Mouse (Mus musculus) 3134 (cell line): Measurements from ENCODE around the gene Slc25a54.

Source experiments
- DNase-seq: peaks from one replicate; pipeline ENCODE4 v3.0.0-alpha.2; 2011; ENCODE audit warnings: low spot score; ENCODE audit not compliant: insufficient read length; ENCODE audit errors: extremely low read depth

The Slc25a54 gene

DNA sequence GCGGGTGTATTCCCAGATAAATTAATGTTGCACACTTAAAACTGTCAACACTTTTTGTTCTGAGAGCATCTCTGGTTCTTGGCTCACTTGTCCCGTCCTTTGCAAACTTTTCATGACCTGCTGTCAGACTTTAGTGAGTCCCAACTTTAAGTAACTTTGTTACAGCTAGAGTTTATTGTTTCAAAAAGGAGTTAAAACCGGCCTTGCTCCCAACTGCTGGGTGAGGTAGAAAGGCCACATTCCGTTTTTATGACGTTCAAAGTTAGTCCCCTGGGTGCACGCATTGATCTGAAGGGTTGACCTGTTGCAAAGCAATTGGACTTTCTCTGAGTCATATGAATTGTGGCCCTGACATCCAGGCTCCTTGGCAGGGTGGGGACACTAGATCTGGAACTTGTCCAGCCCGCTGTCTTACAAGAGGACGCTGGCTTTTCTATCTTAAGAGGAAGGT lies 43.3 kb downstream of the Slc25a54 start:
- DNase-seq, result peak; percentile 72

DNA sequence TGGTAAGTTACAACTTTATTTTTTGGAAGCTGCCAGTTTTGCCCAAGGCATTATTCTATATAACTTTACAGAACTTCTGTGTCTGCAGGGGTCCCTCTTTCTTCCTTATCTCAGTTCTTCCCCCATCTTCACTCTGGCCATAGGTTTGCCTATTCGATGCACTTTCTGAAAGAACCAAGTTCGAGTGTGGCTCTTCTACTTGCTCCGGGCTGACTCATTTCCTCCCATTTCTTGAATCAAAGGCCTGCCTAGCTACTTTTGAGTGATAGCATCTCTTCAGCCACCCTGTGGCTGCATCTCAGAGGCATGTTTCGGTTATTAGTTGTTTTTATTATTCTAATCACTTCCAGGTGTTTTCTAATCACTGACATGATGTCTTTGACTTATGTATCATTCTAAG lies 43.8 kb downstream of the Slc25a54 start:
- DNase-seq, result no peak

GRCm38 (mm10) chr3:109125531-109125930 lies 45.3 kb downstream of the Slc25a54 start:
- DNase-seq, result no peak

DNA sequence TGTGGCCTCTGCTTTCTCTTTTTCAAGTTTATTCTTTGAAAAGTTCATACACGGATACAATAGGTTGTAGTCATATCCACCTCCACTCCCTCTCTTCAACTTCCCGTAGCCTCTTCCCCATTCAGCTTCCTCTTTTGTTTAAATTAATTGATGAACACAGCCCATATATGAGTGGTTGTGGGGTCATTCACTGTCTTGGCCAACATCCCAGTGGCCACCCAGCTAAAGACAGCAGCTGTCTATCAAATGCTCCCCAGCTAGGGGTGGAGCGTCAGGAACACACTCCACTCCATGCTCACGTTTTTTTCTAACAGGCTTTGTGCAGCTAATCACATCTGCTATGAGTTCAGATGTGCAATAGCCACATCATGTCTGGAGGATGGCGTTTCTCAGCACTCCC lies 49.5 kb downstream of the Slc25a54 start:
- no peak for DNase-seq

DNA sequence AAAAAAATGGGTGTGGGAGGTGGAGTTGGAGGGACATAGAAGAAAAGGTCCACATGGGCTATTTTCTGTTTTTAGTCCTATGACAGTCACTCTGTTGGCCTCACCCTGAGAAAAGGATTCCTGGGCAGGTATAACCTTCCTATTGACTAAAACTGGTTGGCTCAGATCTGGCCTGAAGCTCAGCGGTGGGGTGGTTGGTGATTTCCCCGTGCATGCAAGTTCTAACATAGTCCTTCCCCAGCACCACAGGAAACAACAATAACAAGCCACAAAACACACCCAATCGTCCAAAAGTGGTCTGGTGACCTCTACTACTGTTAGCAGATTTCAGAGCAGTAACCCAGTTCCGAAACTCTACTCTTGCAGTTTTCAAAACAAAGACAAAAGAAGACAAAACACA lies 52.7 kb downstream of the Slc25a54 start:
- no peak for DNase-seq

GRCm38 (mm10) chr3:109134036-109134435 lies 53.8 kb downstream of the Slc25a54 start:
- no peak for DNase-seq

DNA sequence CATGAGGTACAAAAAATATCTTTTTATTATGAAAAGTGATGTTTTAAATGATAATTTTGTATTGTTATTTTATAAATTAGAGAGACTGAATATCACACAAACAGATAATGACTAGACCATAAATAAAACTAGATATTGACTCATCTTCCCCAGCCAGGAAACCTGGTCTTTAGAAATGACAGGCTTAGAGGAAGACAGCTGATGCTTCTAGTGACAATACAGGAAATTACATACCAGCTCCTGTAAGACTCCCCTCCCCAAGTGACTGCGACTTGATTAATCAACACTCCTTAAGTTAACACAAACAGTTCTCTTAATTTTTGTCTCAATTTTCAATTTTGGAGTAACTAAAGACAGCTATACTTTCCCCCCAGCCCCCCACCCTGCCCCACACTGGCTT lies 55.1 kb downstream of the Slc25a54 start:
- DNase-seq, result no peak

DNA sequence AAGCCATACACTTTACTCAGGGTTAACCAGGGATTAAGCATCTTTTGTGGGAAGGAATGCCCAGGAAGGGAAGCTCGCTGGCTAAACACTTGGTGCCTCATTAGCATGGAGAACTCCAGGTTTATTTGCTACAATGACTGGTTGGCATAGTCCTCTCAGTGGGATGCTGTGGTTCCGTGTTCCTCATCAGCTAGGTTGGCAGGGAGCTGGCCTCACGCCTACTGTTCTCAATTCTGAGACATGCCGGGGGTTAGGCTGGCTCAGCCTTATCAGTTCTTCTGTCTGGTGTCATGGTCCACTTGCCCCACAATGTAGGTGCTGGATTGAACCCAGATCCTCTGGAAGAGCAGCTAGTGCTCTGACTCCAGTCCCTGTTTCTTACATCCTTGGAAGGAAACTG lies 72.3 kb downstream of the Slc25a54 start:
- no peak for DNase-seq

GRCm38 (mm10) chr3:109153410-109153809 lies 73.1 kb downstream of the Slc25a54 start:
- DNase-seq, result no peak

GRCm38 (mm10) chr3:109155926-109156669 lies 75.8 kb downstream of the Slc25a54 start:
- DNase-seq, result peak; percentile 61

DNA sequence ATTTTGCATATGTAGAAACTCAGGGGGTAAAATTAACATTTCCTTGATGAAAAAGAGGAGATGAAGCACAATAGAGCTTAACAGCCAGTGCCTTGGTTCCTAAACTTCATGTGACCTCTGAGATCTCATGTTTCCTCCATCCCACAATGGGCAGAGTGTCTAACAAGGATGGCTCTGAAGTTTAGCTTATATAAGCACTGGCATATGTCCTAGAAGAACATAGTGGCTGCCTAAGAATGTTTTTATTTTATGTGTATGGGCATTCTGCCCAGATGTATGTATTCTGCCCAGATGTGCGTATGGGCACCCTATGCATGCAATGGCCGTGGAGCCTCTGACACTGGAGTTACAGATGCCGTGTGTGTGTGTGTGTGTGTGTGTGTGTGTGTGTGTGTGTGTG lies 77.2 kb downstream of the Slc25a54 start:
- DNase-seq, result no peak

DNA sequence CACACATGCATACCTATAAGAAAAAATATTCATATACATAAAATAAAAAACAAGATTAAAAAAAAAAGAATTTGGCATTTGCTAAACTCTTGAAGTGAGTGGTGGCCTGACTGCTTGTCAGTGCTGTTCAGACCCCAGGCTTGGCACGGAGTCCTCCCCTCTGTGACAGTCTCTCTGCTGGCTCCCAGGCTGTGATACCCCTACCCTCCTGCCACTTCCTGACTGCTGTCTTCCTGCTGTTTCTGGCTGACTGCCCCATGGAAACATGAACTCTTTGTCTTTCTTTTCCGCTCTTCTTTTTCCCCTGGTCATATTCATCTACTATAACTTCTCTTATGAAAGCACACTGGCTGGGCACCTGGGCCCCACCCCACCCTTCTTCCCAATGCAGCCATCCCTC lies 83.8 kb downstream of the Slc25a54 start:
- no peak for DNase-seq

DNA sequence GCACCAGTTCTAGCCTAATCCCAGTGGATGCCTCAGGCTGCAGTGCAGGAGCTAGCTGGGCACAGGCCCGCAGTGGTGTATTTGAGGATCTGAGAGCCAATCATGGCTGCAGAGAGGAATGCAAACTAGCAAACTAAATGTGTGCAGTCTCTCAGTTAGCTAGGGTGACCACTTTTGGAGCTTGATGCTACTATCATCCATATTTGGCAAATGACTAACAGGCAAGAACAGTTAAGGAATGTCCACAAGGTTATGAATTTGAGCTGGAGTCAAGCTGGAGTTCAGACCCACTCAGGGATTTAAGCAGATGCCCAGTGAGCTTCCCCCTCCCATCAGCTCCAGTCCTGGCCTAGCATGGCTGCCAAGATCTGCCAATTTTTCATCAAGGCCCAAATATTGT lies 84.4 kb downstream of the Slc25a54 start:
- peak; percentile 75 for DNase-seq

DNA sequence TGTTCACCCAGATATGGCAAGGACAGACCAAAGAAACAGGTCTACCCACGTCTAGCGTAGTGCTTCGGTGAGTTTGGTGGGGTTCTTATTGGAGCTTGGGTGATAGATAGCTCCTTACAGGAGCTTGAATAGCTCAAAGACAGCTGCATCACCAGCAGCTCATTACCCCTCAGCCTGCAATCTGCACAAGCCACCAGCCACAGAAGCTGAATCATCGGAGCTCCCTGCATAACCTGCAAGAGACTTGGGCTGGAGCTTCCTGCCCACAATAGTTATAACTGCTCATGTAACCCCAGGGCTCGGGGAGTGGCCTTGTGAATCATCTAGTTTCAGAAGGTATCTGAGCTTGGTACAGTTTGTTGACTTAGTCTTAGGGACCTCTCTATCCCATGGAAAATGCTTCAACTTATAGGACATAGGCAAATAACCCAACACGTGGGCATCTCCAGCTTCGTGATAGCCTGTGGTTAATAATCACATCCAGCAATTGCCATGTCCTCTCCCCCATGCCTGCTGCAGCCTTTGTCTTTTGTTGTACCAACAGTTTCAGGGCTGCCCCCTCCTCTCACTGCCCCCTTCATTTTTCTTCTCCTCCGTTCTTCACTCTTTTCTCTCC lies 85.1 kb downstream of the Slc25a54 start:
- peak; percentile 76 for DNase-seq
